8 mouse cellular contexts compared by ENCODE assay signal in the genomic region with DNA sequence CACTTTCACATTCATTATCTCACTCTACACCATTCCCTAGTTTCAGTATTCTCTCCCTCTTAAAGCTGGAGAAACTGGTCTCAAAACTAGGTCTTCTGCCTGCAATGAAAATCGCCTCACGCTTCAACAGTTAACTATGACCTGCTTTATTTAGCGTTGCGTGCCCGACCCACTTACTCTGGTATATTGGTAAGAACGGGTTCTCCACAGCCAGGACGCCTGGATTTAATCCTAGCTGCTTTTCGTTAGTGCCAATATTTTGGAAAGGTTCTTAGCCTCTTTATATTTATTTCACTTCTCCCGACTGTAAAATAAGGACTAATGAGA. TPM values are rescaled to one million over a fixed set of nuclear protein-coding genes. Genes with fewer than 3 reads are reported as not detected.
DNase-seq lines count a peak whose midpoint lies in the region; ATAC-seq and TF ChIP-seq lines count a peak whose summit lies in the region.

No protein-coding gene starts in this region.

- H3K4me2 ChIP-seq in heart, embryonic 14.5 days (ENCODE audit: low read length): peak overlapping the region; percentile 93
- H3K4me2 ChIP-seq in forebrain, embryonic 15.5 days (replicated peaks): peak overlapping the region; percentile 76

- peak overlapping the region; percentile 83 to 97 for H3K4me3 ChIP-seq in heart, embryonic 14.5 days (ENCODE audit: control insufficient read depth in 1 of 2, insufficient read depth in 1 of 2, low read depth in 1 of 2, low read length in 2 of 2)
- H3K4me3 ChIP-seq in ES-Bruce4 (ENCODE audit: low read depth, low read length) (peak overlapping the region; percentile 74), macrophage (ENCODE audit: inconsistent target) (peak overlapping the region; percentile 78)
- H3K4me3 ChIP-seq in forebrain, embryonic 15.5 days: peak overlapping the region; percentile 88

- no peaks in the 10 kb centered on the region for H3K27me3 ChIP-seq in heart, embryonic 14.5 days (ENCODE audit: control insufficient read depth, insufficient read depth, low read length)
- H3K27me3 ChIP-seq in ES-Bruce4 (ENCODE audit: control insufficient read depth, insufficient read depth, low read length, poor library complexity, severe bottlenecking): no peaks in the 10 kb centered on the region
- H3K27me3 ChIP-seq in forebrain, embryonic 15.5 days: peaks cover 4% of the 10 kb centered on the region; the same call in 1 of the 2 replicates

- TF ChIP-seq EP300 in ES-Bruce4 (IDR thresholded peaks at IDR 0.05; ENCODE audit: insufficient read depth, low read depth, low read length): no peak

- TF ChIP-seq CTCF in ES-Bruce4 (IDR thresholded peaks at IDR 0.05; ENCODE audit: low read depth, low read length): no peak

- H3K4me1 ChIP-seq in heart, embryonic 14.5 days (ENCODE audit: control insufficient read depth in 2 of 2, insufficient read depth in 2 of 2, low read length in 2 of 2): peaks cover 2 to 13% of the 10 kb centered on the region in 2 experiments; a peak in 3 of 4 replicates
- no peaks in the 10 kb centered on the region for H3K4me1 ChIP-seq in ES-Bruce4 (ENCODE audit: control insufficient read depth, insufficient read depth, low read length)
- peaks cover 21% of the 10 kb centered on the region for H3K4me1 ChIP-seq in forebrain, embryonic 15.5 days

- H3K9ac ChIP-seq in heart, embryonic 14.5 days (ENCODE audit: low read length): peak overlapping the region; percentile 93
- H3K9ac ChIP-seq in ES-Bruce4 (ENCODE audit: low read depth, poor library complexity, severe bottlenecking): peak overlapping the region; percentile 88
- peak overlapping the region; percentile 91 for H3K9ac ChIP-seq in forebrain, embryonic 15.5 days (replicated peaks)

- no peaks in the 10 kb centered on the region for H3K36me3 ChIP-seq in heart, embryonic 14.5 days (ENCODE audit: control insufficient read depth, insufficient read depth, low read length)
- no peaks in the 10 kb centered on the region for H3K36me3 ChIP-seq in ES-Bruce4 (ENCODE audit: control insufficient read depth, insufficient read depth, low read length, poor library complexity, severe bottlenecking)
- no peaks in the 10 kb centered on the region for H3K36me3 ChIP-seq in forebrain, embryonic 15.5 days
- no peaks in the 10 kb centered on the region for H3K36me3 ChIP-seq in macrophage (ENCODE audit: inconsistent target)

- peak overlapping the region; percentile 64 to 98 for H3K27ac ChIP-seq in heart, embryonic 14.5 days (replicated peaks in 1 of 2; ENCODE audit: control insufficient read depth in 1 of 2, insufficient read depth in 1 of 2, low read depth in 2 of 2, low read length in 2 of 2)
- no peak overlapping the region for H3K27ac ChIP-seq in ES-Bruce4 (ENCODE audit: insufficient read depth, low read length)
- peak overlapping the region; percentile 96 for H3K27ac ChIP-seq in forebrain, embryonic 15.5 days (replicated peaks)
- H3K27ac ChIP-seq in macrophage: peak overlapping the region; percentile 58

- ATAC-seq in heart, embryonic 14.5 days (ENCODE audit: insufficient number of reproducible peaks, insufficient read depth, low FRiP score, low read depth): peak; percentile 37; the same call in 1 of the 2 replicates
- peak; percentile 68; the same call in 1 of the 2 replicates for ATAC-seq in forebrain, embryonic 15.5 days (replicated peaks)

- no peak for TF ChIP-seq POLR2A in ES-Bruce4 (IDR thresholded peaks at IDR 0.05; ENCODE audit: insufficient read depth, low read length)

- WGBS in heart, embryonic 14.5 days: 1% methylated on average over 9 of the region's 9 CpGs
- WGBS in forebrain, embryonic 15.5 days: under 1% methylated on average over 9 of the region's 9 CpGs
- WGBS in macrophage (ENCODE audit: missing documents): 1% methylated on average over 9 of the region's 9 CpGs

- H3K9me3 ChIP-seq in heart, embryonic 14.5 days (ENCODE audit: control insufficient read depth, low read length): no peaks in the 10 kb centered on the region
- H3K9me3 ChIP-seq in ES-Bruce4 (replicated peaks; ENCODE audit: control insufficient read depth, insufficient read depth, low read length, poor library complexity, severe bottlenecking): no peaks in the 10 kb centered on the region
- no peaks in the 10 kb centered on the region for H3K9me3 ChIP-seq in forebrain, embryonic 15.5 days

- H3K79me2 ChIP-seq in macrophage (ENCODE audit: inconsistent target): peaks cover 41% of the 10 kb centered on the region

- DNase-seq in heart, postnatal 4 days: no peak
- no peak for DNase-seq in retina, postnatal 1 day
- no peak for DNase-seq in left cerebral cortex, adult 9 months (ENCODE audit: low spot score in 2 of 2)
- no peak for DNase-seq in kidney, adult 11 months

RNA-seq across cellular contexts. Expression of a gene that starts 0.3 kb away (rescaled TPM):
- polyA plus RNA-seq in heart, embryonic 14.5 days (2014; fragmentation: Nextera tagmentation; extraction: Ambion mirVana): 21.9 and 22.9 TPM in 2 replicates
- 10 to 100 TPM; 27.4 to 28.2 TPM for total RNA-seq in heart, postnatal 4 days (2021)
- 43.8 and 48.2 TPM in 2 replicates for polyA plus RNA-seq in ES-Bruce4 (2011; ENCODE audit: insufficient read depth, insufficient read length, low read depth, missing spikeins)
- polyA plus RNA-seq in forebrain, embryonic 15.5 days (2015; fragmentation: Nextera tagmentation; extraction: Ambion mirVana): 59.9 and 60.2 TPM in 2 replicates
- total RNA-seq in macrophage (2018; cell fraction: chromatin; rRNA removed): 100 to 1,000 TPM in 1 of 26 experiments, 10 to 100 TPM in 25; 17.9 to 136 (median 46.0) TPM
- total RNA-seq in macrophage (2018; cell fraction: cytosol; rRNA removed): 10 to 100 TPM; 14.2 to 20.0 (median 17.4) TPM
- 100 to 1,000 TPM in 1 of 26 experiments, 10 to 100 TPM in 25; 15.2 to 123 (median 38.7) TPM for total RNA-seq in macrophage (2018; cell fraction: nucleus; rRNA removed)
- polyA plus RNA-seq in macrophage (2018): 13.4 to 17.8 TPM (median 15.9 TPM) in 3 replicates

RNA-seq across cellular contexts. Expression of a gene that starts 6.6 kb away (rescaled TPM):
- 13.0 and 13.2 TPM in 2 replicates for polyA plus RNA-seq in heart, embryonic 14.5 days (2014; fragmentation: Nextera tagmentation; extraction: Ambion mirVana)
- total RNA-seq in heart, postnatal 4 days (2021): 10 to 100 TPM; 10.0 to 10.3 TPM
- polyA plus RNA-seq in ES-Bruce4 (2011; ENCODE audit: insufficient read depth, insufficient read length, low read depth, missing spikeins): 22.7 and 32.9 TPM in 2 replicates
- polyA plus RNA-seq in forebrain, embryonic 15.5 days (2015; fragmentation: Nextera tagmentation; extraction: Ambion mirVana): 28.9 and 31.6 TPM in 2 replicates
- total RNA-seq in macrophage (2018; cell fraction: chromatin; rRNA removed): 10 to 100 TPM in 7 of 26 experiments, 1 to 10 TPM in 19; 2.4 to 18.6 (median 8.2) TPM
- total RNA-seq in macrophage (2018; cell fraction: cytosol; rRNA removed): 10 to 100 TPM in 2 of 26 experiments, 1 to 10 TPM in 24; 5.4 to 13.1 (median 8.3) TPM
- total RNA-seq in macrophage (2018; cell fraction: nucleus; rRNA removed): 10 to 100 TPM in 11 of 26 experiments, 1 to 10 TPM in 15; 2.1 to 20.9 (median 9.8) TPM
- 7.1 to 17.0 TPM (median 11.0 TPM) in 3 replicates for polyA plus RNA-seq in macrophage (2018)

RNA-seq across cellular contexts. Expression of a gene that starts 43.3 kb away (rescaled TPM):
- polyA plus RNA-seq in heart, embryonic 14.5 days (2014; fragmentation: Nextera tagmentation; extraction: Ambion mirVana): not detected in 2 replicates
- not detected for total RNA-seq in heart, postnatal 4 days (2021)
- polyA plus RNA-seq in ES-Bruce4 (2011; ENCODE audit: insufficient read depth, insufficient read length, low read depth, missing spikeins) (not detected in 2 replicates), macrophage (2018) (not detected in 3 replicates)
- not detected in 2 replicates for polyA plus RNA-seq in forebrain, embryonic 15.5 days (2015; fragmentation: Nextera tagmentation; extraction: Ambion mirVana)
- total RNA-seq in macrophage (2018; cell fraction: chromatin; rRNA removed): not detected
- not detected for total RNA-seq in macrophage (2018; cell fraction: cytosol; rRNA removed)
- not detected for total RNA-seq in macrophage (2018; cell fraction: nucleus; rRNA removed)
